Mouse (Mus musculus): ENCODE measurements around the gene Camk1. TPM values are rescaled to one million over a fixed set of nuclear protein-coding genes. Genes with fewer than 3 reads are reported as not detected.

The Camk1 gene
- total RNA-seq (2023): 10 to 100 TPM; 32.5 to 35.2 TPM

DNA sequence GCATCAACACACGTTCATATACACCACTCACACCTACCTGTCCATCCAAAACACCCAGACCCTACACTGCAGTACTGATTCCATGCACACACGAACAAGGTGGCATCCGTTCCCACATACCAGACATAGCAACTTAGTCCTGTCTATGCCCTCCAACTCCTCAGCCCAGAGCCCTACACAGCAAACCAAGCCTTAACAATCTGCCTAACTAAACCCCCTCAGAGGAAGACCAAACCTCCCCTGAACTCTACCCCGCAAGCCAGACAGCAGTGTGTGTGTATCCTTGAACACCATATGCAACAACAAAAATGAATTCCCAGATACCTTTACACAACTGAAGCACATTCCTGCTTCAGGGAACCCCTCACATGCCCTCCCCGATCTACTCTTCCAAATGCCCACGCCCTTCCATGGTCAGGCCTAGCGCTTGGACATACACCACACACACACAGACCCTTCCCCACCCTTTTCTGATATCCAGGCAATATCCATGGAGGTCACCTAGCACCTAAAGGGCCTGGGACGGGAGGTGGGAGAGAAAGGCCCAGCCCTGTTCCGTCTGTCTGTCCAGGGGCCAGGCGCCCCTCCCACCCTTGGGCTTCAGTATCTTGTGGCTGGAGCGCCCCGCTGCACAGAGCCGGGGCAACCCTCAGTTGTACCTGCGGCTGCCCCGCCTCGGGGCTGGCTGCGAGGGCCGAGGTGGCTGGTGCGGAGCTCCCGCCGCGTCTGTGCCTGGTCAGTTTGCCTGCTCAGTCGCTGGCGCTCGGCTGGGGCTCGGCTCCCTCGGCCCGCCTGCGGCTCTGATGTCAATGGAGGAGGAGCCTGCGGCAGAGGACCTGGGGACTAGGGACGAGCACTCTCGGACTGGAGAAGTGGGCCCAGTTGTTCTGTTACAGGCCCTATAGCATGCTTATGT, at the start of gene Camk1:
Gene Camk1 (minus strand): TSS at position 808 of the 916 bp plus-strand sequence.

GRCm38 (mm10) chr6:113388960-113389359, 45.2 kb upstream of the Camk1 start, which contains the start of gene Ttll3:
Ttll3 (plus strand) TSS chr6:113389260.

DNA sequence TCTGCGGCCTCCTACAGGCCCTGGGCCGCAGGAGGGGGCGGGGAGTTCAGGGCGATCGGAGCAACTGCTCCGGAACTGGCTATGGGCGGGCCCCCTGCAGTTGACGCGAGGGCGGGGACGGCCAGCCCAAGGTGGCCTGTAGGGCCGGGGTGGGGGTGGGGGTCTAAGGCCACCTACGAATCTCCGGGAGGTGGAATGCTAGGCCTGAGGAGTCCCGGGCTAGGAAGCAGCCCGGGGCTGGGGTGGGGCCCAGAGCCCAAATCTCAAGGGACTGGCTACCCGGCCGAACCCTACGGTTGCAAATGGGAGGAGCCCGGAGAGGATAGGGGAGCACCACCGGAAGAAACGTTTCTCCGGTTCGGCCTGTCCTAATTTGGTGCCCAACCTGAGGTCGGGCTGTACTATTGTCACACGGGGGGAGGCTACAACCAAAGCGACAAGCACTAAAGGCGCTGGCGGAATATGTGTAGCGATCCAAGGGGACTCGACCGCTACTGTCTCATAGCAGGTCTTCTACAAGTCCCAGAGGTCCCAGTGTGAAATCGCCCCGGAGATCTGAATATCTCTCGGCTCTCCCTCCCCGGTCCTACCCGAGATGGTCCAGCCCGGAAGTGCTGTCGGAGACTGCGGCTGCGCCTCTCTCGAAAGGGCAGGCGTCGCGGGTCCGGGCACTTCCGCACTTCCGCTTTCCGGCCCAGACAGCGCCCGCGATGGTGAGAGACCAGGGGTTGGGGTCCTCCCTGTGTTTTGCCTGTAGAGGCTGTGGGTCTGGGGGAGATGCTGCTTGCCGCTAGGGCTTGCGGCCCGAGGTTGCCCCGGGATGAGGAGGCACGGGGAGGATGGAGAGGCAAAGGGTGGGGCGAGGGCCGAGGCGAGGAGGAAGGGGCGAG, 34.0 kb upstream of the Camk1 start, which contains the start of the genes Tada3 and Arpc4:
Gene Tada3 (minus strand): TSS at position 388 of the 890 bp plus-strand sequence.
Gene Arpc4 (plus strand): TSS at position 620 of the 890 bp plus-strand sequence.

DNA sequence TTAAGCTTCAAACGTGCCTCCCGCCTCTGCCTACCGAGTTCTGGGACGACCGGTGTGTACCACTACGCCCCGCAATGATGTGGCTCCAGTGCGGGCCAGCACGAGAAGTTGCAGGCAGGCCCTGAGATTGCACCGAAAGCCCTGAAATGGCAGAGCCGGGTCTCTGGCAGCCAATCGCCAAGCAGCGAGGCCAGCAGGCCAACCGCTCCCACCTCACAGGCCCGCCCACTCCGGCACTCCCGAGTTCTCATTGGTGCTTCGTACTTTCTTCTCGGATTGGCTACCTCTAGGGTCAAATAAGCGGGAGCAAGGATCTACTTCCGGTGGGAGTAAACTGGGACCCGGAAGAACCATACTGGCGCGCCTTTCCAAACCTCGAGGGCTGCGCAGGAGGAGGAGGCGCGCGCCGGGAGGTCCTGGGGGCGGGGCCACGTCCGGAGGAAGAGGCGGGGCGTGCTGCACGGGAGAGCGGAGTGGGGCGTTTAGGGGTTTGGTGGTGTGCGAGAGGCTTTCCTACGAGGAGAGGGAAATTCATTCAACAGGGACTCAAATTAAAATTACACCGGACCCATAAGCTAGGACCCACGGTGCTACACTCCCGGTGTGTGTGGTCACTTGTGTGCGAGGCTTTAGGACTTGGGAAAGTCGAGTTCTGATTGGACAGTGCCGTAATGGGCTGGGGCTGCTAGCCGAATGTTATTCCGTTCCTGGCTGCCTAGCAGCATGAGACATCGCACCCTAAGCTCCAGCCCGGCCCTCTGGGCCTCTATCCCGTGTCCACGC, 17.1 kb downstream of the Camk1 start, which contains the start of gene Ogg1:
Gene Ogg1 (plus strand): TSS at position 440 of the 783 bp plus-strand sequence.

GRCm38 (mm10) chr6:113306986-113307349, 36.8 kb downstream of the Camk1 start, which contains the start of gene Brpf1:
Brpf1 (plus strand) TSS chr6:113307137.

Other genes with a start within 250 kb of the Camk1 start
- gene Lhfpl4, start 148.6 kb downstream of the Camk1 start, total RNA-seq (2023): 1 to 10 TPM in 1 of 2 experiments, not detected in 1; 1.3 TPM
- 10 to 100 TPM; 48.3 to 50.3 TPM for gene Mtmr14, start 106.1 kb downstream of the Camk1 start, total RNA-seq (2023)
- gene Cpne9, start 61.7 kb downstream of the Camk1 start, total RNA-seq (2023): 1 to 10 TPM in 1 of 2 experiments, under 1 TPM in 1; 0.57 to 1.6 TPM
- gene Brpf1, start 36.8 kb downstream of the Camk1 start, total RNA-seq (2023): 100 to 1,000 TPM; 110 to 113 TPM
- gene Ogg1, start 17.0 kb downstream of the Camk1 start, total RNA-seq (2023): 10 to 100 TPM; 10.9 to 11.4 TPM
- gene Tada3, start 33.9 kb upstream of the Camk1 start, total RNA-seq (2023): 10 to 100 TPM; 24.6 to 27.1 TPM
- 100 to 1,000 TPM; 474 to 514 TPM for gene Arpc4, start 34.1 kb upstream of the Camk1 start, total RNA-seq (2023)
- 10 to 100 TPM; 34.3 to 35.3 TPM for gene Ttll3, start 45.3 kb upstream of the Camk1 start, total RNA-seq (2023)
- 1 to 10 TPM; 3.1 to 3.7 TPM for gene Rpusd3, start 75.4 kb upstream of the Camk1 start, total RNA-seq (2023)
- gene Cidec, start 91.8 kb upstream of the Camk1 start, total RNA-seq (2023): not detected
- 10 to 100 TPM; 10.6 to 11.6 TPM for gene Jagn1, start 98.6 kb upstream of the Camk1 start, total RNA-seq (2023)
- not detected for gene Il17re, start 114.5 kb upstream of the Camk1 start, total RNA-seq (2023)
- gene Il17rc, start 127.4 kb upstream of the Camk1 start, total RNA-seq (2023): not detected
- gene Creld1, start 139.3 kb upstream of the Camk1 start, total RNA-seq (2023): 1 to 10 TPM; 2.6 to 3.2 TPM
- gene Prrt3, start 157.9 kb upstream of the Camk1 start, total RNA-seq (2023): under 1 TPM in 1 of 2 experiments, not detected in 1; 0.13 TPM
- gene Emc3, start 187.7 kb upstream of the Camk1 start, total RNA-seq (2023): 10 to 100 TPM; 44.1 to 51.6 TPM
- 10 to 100 TPM; 14.5 to 16.7 TPM for gene Fancd2, start 187.7 kb upstream of the Camk1 start, total RNA-seq (2023)